In the genomic region with DNA sequence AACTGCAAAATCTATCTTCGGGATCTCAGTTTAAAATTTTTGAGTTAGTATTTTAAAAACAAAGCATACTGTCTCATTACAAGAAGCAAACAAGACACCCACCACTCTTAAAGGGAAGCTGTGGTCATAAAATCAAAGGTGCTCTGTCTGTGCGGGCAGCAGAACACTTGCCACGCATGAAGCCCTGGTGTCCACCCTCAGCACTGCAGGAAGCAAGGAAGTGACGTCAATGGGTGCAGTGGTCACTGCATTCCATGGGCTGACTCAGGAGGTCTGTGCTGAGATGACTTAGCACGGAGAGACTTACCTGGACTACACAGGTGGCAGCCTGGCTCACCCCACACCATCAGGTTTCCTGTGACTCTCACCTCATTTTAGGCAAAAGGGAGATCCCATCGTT, we compare ENCODE assay signal across 36 mouse cellular contexts. TPM values are rescaled to one million over a fixed set of nuclear protein-coding genes. Genes with fewer than 3 reads are reported as not detected.
"Had no signal": no experiment of that assay in that cellular context is flagged by ENCODE, and none has a peak within 500 bp of the region (broad histone marks: within the 10 kb centered on the region; RNA-seq: fewer than 3 reads in every experiment).

No protein-coding gene starts in this region.

- ATAC-seq: hindbrain, embryonic 16.5 days; inflammation-experienced regulatory T-cells, adult 6 months; intestine, embryonic 15.5 days; intestine, postnatal 0 days had no signal

- H3K4me1 ChIP-seq: heart, embryonic 10.5 days; heart, embryonic 12.5 days; intestine, embryonic 15.5 days; limb, embryonic 10.5 days had no signal

- H3K4me3 ChIP-seq: heart, adult 2 months; heart, embryonic 10.5 days; heart, embryonic 12.5 days; hindbrain, embryonic 10.5 days; hindbrain, embryonic 12.5 days; intestine, embryonic 15.5 days; left cerebral cortex, adult 2 months; limb, embryonic 10.5 days; limb, embryonic 12.5 days; liver, embryonic 13.5 days had no signal

- H3K27ac ChIP-seq: heart, adult 2 months; heart, embryonic 10.5 days; hindbrain, embryonic 10.5 days; hindbrain, embryonic 12.5 days; hindbrain, embryonic 14.5 days; intestine, embryonic 15.5 days; left cerebral cortex, adult 2 months; limb, embryonic 10.5 days; limb, embryonic 12.5 days; liver, embryonic 13.5 days had no signal

- DNase-seq: gastrocnemius, postnatal 14 days; gastrocnemius, postnatal 36 days; heart, adult 2 months; heart, postnatal 10 days; heart, postnatal 4 days; kidney, adult 18-20 months; kidney, adult 8-10 months; kidney, postnatal 10 days; kidney, postnatal 36 days; liver; liver, embryonic 13.5 days had no signal

RNA-seq across cellular contexts. Expression of a gene that starts 7.6 kb away (rescaled TPM):
- total RNA-seq: gastrocnemius, adult 18-20 months; gastrocnemius, adult 8-10 months; gastrocnemius, postnatal 14 days; gastrocnemius, postnatal 36 days; heart, adult 2 months; heart, postnatal 10 days; heart, postnatal 25 days; layer of hippocampus, adult 18-20 months; layer of hippocampus, postnatal 25 days; left cerebral cortex, adult 2 months; left cerebral cortex, postnatal 14 days; left cerebral cortex, postnatal 36 days had no signal
- polyA plus RNA-seq: gonadal fat pad, adult 2 months; heart, adult 2 months; heart, embryonic 10.5 days; heart, embryonic 12.5 days; heart, embryonic 14.5 days; heart, embryonic 16.5 days; inflammation-experienced regulatory T-cells, adult 6 months; intestine, embryonic 15.5 days; kidney, embryonic 14.5 days; kidney, embryonic 16.5 days; large intestine, adult 2 months; liver, embryonic 13.5 days had no signal
